Mouse (Mus musculus): Measurements from ENCODE around the gene Micu2.
A peak's percentile ranks its signal among the peaks of the same experiment; 100 is the strongest.

Micu2 gene

GRCm38 (mm10) chr14:57890011-57890842 lies 108.8 kb downstream of the Micu2 start, which contains the start of gene Zdhhc20:
Gene Zdhhc20 (minus strand): TSS chr14:57890276.
- peak; percentile 96 for DNase-seq

GRCm38 (mm10) chr14:57889541-57890010 lies 109.5 kb downstream of the Micu2 start:
- DNase-seq, result no peak

GRCm38 (mm10) chr14:57887171-57887570 lies 111.9 kb downstream of the Micu2 start:
- DNase-seq, result no peak

- no peak for DNase-seq
Measured at GRCm38 (mm10) chr14:57886032-57886431, 113.0 kb downstream of the Micu2 start.

- no peak for DNase-seq
Measured at GRCm38 (mm10) chr14:57883341-57883740, 115.7 kb downstream of the Micu2 start.

- DNase-seq, result no peak
Measured at GRCm38 (mm10) chr14:57882720-57883119, 116.3 kb downstream of the Micu2 start.

GRCm38 (mm10) chr14:57881793-57882192 lies 117.3 kb downstream of the Micu2 start:
- DNase-seq, result peak; percentile 32

- DNase-seq, result no peak
Measured at GRCm38 (mm10) chr14:57881074-57881473, 118.0 kb downstream of the Micu2 start.

GRCm38 (mm10) chr14:57877921-57878320 lies 121.1 kb downstream of the Micu2 start:
- no peak for DNase-seq

GRCm38 (mm10) chr14:57866676-57867276 lies 132.3 kb downstream of the Micu2 start:
- peak in 1 of 2 experiments; percentile 55 for DNase-seq
